Mouse (Mus musculus): ENCODE data around the gene Tgfb3.

DNA sequence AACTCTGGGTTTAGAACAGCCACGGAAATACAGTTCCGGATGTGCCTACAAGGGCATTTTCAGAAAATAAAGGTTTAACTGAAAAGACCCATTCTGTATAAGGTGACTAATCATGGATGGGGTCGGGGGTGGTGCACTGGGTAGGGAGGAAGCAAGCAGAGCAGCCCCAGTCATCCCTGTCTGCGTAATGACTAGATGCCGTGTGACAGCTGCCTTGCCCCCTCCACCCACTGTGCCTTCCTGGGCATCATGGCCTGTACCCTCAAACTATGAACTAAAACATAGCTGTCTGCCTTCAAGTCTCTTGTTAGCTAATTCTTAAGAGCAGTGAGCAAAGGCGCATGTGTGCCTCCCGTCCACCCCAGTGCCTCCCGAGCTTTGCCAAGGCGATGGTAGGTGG, 27.2 kb upstream of the Tgfb3 start:
- TF ChIP-seq CTCF (conservative IDR thresholded peaks at IDR 0.05; ENCODE audit: insufficient read depth, insufficient read length, low read depth, low read length) = no peak
- no peak for TF ChIP-seq POLR2A (IDR thresholded peaks at IDR 0.05; ENCODE audit: low read depth, low read length)
